Mouse (Mus musculus) spleen, postnatal 14 days (tissue): Measurements from ENCODE around the gene Olfr206.
"Not testable (repeated sequence)": the region's sequence is repeated elsewhere in the genome, so short reads cannot be mapped to it uniquely, and the experiment has no call there.

Experiments
- DNase-seq, 2 experiments: peaks; one replicate each; pipeline ENCODE4 v3.0.0; 2021 to 2022; ENCODE audit warnings: low spot score in 2 of 2

Olfr206 gene

GRCm38 (mm10) chr16:59349146-59349545 lies at the start of gene Olfr206:
Gene Olfr206 (minus strand): TSS chr16:59349246.
- DNase-seq = no peak

DNA sequence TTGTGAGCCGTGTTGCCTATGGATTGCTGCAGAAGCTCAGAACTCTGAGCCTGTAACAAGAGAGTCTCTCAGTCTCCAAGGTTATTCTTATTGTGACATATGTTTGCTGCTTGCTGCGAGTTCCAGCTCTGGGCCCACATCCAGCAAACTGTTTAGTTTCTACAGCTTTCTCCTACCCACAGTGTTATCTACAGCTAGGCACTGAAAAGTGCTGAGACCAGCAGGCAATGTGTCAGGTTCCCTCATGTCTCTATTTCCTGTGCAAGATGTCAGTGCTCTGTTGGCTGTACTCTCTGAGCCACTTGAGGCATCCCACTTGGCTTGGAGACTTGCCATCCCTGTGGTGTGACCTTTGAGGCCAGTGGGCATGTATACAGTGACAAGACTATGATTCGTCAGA lies 44.3 kb upstream of the Olfr206 start:
- no peak for DNase-seq

DNA sequence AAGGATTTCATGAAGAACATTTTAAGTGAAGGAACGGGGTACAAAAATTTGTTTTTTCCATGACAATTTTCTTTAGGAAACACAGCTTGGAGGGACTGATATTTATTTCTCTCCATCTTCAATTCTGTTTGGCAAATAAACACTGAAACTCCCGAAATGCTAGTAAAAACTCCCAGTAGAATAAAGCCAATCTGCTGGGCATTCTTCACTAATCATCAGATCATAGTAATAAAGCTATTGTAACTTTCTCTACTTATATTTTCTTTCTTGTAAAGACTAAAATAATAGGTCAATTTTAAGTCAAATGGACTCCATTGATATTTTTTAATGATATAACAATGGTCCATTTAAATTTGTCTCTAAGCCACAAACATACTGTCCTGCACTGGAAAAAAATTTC lies 14.8 kb upstream of the Olfr206 start, which contains the start of gene Olfr209:
Gene Olfr209 (minus strand): TSS at position 101 of the 400 bp plus-strand sequence.
- DNase-seq = no peak

- no peak for DNase-seq
These were observed 18.0 kb downstream of the Olfr206 start, which contains the start of gene Olfr205 for GRCm38 (mm10) chr16:59331038-59331437. Gene Olfr205 (minus strand): TSS chr16:59331138.

DNA sequence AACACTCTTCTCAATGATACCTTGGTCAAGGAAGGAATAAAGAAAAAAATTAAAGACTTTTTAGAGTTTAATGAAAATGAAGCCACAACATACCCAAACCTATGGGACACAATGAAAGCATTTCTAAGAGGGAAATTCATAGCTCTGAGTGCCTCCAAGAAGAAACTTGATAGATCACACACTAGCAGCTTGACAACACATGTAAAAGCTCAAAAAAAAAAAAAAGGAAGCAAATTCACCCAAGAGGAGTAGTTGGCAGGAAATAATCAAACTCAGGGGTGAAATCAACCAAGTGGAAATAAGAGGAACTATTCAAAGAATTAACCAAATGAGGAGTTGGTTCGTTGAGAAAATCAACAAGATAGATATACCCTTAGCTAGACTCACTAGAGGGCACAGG lies 25.8 kb downstream of the Olfr206 start:
- DNase-seq = not testable (repeated sequence)

DNA sequence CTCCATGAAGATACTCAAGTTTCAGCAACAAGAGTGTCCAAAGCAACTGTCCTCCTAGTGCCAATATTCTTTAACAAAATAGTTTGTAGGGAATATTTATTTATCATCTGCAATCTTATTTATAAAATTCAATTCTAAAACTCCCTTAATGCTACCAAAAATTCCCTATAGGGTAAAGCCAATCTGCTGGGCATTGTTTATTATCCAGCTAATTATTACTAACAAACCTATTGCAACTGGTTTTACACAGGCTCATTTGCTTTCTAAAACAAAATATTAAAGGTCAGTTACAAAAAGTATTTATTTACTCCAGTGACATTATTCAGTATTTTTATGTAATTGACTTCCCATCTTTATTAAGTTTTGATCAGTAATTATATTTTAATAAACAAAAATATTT lies 30.9 kb downstream of the Olfr206 start, which contains the start of gene Olfr204:
Gene Olfr204 (minus strand): TSS at position 101 of the 400 bp plus-strand sequence.
- no peak for DNase-seq

DNA sequence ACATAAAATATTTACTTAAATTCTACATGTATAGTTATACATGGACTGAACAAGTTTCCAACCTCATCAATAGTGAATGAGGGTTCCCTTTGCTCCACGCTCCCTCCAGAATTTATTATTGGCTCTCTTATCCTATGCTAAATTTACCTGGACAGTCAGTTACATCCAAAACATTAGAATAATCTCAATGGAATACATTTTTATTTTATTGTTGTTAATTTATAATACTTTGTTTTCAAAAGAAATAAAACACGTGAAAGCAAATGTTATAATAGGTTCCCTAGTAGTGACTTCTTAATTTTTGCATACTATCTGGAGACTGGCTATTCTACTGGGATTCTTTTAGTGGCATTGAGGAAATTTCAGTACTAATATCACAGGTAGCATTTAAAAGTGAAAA lies 50.5 kb downstream of the Olfr206 start, which contains the start of gene Olfr203:
Gene Olfr203 (plus strand): TSS at position 301 of the 400 bp plus-strand sequence.
- DNase-seq = no peak
